Mouse (Mus musculus): ENCODE results near the gene Ankrd26. TPM values are rescaled to one million over a fixed set of nuclear protein-coding genes. Genes with fewer than 3 reads are reported as not detected.
"Not testable (repeated sequence)": the region's sequence is repeated elsewhere in the genome, so short reads cannot be mapped to it uniquely, and the experiment has no call there.

The Ankrd26 gene
- polyA plus RNA-seq (2015; fragmentation: Nextera tagmentation; extraction: Ambion mirVana), result 8.0 and 10.0 TPM in 2 replicates

DNA sequence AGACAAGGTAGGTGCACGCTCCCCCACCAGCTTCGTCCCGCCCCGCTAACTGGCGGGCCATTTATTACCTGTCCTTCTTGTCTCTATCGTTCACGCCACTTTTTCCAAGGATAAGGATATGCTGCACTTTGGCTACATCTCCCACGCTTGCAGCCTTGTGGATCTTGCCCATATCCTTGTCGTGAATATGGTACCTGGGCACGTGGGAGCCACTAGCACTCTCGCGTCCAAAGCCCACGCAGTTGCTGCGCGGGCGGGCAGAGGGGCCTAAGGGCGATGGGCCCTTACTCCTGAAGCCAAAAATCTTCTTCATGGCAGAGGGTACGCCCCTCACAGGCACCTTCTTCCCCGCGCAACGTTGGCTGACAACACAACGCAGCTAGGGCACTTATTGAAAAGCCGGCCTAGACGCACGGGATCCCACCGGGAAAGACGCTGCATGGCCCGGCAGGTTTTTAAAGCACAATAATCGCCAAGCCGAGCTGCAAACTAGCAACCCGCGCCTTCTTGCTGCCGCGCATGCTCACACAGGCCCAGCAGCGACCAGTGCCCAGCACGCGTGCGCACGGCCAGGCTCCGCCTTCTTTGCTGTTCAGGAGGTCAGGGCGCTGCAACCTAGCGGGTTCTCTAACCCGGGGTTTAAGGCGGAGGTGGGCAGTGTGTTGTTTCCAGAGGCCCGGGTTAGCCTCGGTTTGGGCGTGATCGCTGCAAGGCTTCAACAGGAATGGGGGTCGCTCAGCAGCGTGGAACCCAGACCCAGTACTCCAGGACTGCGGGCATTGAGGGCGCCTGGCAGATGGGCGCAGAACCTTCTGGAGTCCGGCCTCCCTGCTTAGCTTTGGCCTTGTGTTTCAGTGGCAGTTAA, at the start of gene Ankrd26:
TSS of gene Ankrd26 (minus strand) at position 482 of the 865 bp plus-strand sequence.
- Histone ChIP-seq H3K27ac (replicated peaks) (peak within 1 kb of the TSS; percentile 74), H3K4me1 (peaks cover 29% of the 10 kb centered on the region), H3K4me2 (peak within 1 kb of the TSS; percentile 95), H3K4me3 (peak within 1 kb of the TSS; percentile 77), H3K9ac (peak within 1 kb of the TSS; percentile 91), H3K27me3 (replicated peaks) (no peaks in the 10 kb centered on the region), H3K9me3 (no peaks in the 10 kb centered on the region), H3K36me3 (peaks cover 23% of the 10 kb centered on the region)
- 5% methylated on average over 54 of the region's 54 CpGs for WGBS
- peak; percentile 74 for ATAC-seq (ENCODE audit: extremely low read depth, insufficient number of reproducible peaks, low FRiP score, low TSS enrichment)

DNA sequence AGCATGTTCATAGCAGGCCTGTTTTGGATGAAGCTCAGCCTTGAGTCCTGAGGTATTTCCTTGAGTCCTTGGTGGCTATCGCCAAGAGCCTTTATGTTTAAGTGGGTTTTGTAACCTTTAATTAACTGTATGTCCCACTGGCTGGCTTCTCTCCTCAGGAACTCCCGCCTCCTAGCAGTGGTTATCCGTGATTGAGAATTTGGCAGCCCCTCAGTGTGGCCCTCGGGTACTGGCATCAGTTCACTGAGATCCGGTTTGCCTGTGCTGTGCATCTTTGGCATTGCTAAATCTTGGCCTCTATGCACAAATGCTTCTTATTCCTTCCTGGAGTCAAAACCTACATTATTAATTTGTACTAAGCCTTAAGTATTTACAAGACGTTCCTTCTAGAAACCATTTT, 46.9 kb upstream of the Ankrd26 start:
- H3K4me1 ChIP-seq, result no peaks in the 10 kb centered on the region
- no peak for ATAC-seq (ENCODE audit: extremely low read depth, insufficient number of reproducible peaks, low FRiP score, low TSS enrichment)
- peaks cover 100% of the 10 kb centered on the region for H3K36me3 ChIP-seq
- H3K27ac ChIP-seq (replicated peaks), result no peak overlapping the region
- 82% methylated on average over 6 of the region's 6 CpGs for WGBS
- no peak overlapping the region for H3K9ac ChIP-seq
- H3K27me3 ChIP-seq (replicated peaks), result no peaks in the 10 kb centered on the region
- H3K4me3 ChIP-seq, result no peak overlapping the region
- H3K9me3 ChIP-seq, result no peaks in the 10 kb centered on the region
- no peak overlapping the region for H3K4me2 ChIP-seq

DNA sequence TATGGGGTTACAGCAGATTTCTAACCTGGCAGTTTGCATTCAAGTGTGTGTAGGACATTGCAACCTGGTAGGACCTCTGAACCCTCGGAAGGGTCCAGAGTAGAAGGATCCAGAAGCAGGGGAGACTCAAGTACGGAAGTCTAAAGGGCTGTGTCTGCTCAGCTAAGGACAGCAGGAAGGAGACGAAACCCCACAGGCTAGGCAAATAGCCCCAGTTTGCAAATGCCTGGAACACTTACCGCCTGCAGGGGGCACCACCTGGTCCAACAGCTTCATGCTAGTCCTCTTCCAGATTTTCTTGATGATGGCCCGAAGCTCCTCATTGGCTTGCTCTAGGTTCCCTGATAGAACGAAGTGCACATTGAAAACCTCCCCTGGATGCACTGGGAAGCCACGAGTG, 43.9 kb upstream of the Ankrd26 start:
- Histone ChIP-seq H3K9me3 (no peaks in the 10 kb centered on the region), H3K27me3 (replicated peaks) (no peaks in the 10 kb centered on the region), H3K36me3 (peaks cover 100% of the 10 kb centered on the region), H3K9ac (no peak overlapping the region), H3K27ac (replicated peaks) (no peak overlapping the region), H3K4me2 (no peak overlapping the region), H3K4me1 (no peaks in the 10 kb centered on the region), H3K4me3 (no peak overlapping the region)
- 65% methylated on average over 7 of the region's 7 CpGs for WGBS
- ATAC-seq (ENCODE audit: extremely low read depth, insufficient number of reproducible peaks, low FRiP score, low TSS enrichment), result no peak

DNA sequence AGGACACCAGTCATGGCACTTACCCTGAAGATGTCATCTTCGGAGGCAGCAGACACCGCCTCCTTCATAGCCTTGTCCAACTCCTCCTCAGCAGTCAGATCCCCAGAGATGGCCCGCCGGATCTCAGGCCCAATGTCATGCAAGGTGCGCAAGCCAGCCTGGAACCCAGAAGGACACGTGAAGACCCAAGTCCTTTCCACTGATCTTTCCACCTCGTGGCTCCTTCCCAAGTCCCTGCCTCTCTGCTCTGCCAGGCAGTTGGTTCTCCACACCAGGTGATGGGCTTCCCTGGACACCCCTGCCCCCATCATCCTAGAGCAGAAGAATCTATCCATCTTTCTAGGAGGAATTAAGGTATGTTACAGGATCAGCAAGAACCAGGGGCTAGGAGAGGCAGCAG, 41.8 kb upstream of the Ankrd26 start:
- peaks cover 95% of the 10 kb centered on the region for H3K36me3 ChIP-seq
- H3K9ac ChIP-seq, result no peak overlapping the region
- H3K4me1 ChIP-seq, result no peaks in the 10 kb centered on the region
- 92% methylated on average over 7 of the region's 7 CpGs for WGBS
- no peak overlapping the region for H3K4me3 ChIP-seq
- H3K9me3 ChIP-seq, result no peaks in the 10 kb centered on the region
- no peak overlapping the region for H3K4me2 ChIP-seq
- no peak overlapping the region for H3K27ac ChIP-seq (replicated peaks)
- no peaks in the 10 kb centered on the region for H3K27me3 ChIP-seq (replicated peaks)
- ATAC-seq (ENCODE audit: extremely low read depth, insufficient number of reproducible peaks, low FRiP score, low TSS enrichment), result no peak

DNA sequence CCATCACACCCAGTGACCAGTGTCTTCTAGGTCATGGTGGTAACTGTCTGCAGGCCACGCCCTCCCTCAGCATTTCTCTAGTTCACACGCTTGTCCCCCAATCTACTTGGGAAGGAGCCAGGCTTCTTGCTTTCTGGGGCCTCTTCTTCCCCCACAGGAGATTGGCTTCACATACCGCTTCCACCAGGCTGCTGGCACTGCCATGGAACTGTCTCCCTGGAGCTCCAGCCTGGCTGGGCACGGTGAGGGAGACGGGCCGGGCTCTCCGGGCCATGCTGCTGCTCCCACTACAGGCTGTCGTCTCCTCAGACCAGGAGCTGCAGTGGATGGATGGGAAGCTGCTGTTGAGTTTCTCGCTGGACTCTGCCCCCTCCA, 33.6 kb upstream of the Ankrd26 start:
- WGBS, result 61% methylated on average over 9 of the region's 9 CpGs
- peak overlapping the region; percentile 37; the same call in 1 of the 2 replicates for H3K9ac ChIP-seq
- H3K4me2 ChIP-seq, result no peak overlapping the region
- peaks cover 24% of the 10 kb centered on the region for H3K27me3 ChIP-seq (replicated peaks)
- no peaks in the 10 kb centered on the region for H3K9me3 ChIP-seq
- no peak for ATAC-seq (ENCODE audit: extremely low read depth, insufficient number of reproducible peaks, low FRiP score, low TSS enrichment)
- H3K4me3 ChIP-seq, result no peak overlapping the region
- H3K36me3 ChIP-seq, result peaks cover 90% of the 10 kb centered on the region
- 0 out of 2 replicates have a peak overlapping the region, but pooled peaks have one; percentile 28 for H3K27ac ChIP-seq (replicated peaks)
- H3K4me1 ChIP-seq, result peaks cover 18% of the 10 kb centered on the region

DNA sequence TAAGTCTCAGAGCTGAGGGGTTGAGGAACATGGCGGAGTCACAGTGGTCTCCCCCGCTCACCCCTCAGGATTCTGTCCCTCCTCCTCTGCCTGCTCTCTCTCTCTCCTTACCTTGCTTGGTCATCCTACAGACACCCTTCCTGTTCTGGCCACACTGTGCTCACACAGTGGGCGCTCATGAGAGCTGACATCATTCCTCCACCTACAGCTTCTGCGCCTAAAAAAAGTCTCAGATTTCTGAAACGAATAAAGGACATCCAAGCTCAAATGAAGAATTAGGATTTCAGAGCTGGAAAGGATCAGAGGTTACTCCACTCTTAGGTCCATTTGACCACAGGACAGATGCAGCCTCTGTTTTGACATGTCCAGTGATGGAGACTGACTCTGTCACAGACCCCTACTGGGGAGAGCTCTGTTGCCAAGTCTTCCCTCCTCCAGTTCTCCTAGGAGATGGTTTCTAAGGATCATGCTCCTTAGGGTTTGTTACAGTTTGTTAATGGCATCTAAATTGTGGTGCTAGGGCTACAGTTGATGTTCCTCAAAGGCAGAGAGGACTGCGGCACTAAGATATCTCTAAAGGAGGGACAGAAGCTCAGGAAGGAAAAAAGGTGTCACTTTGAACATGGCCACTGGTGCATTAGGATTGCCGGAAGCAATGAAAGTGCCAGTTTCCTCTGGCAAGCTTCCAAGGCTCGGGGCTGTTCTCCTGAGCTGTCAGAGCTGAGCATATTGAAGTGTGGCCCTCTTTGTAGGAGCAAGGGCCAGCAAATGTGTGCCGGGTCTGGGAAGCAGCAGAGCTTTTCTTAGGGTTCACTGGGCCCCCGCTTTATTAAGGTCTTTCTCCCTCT, 33.0 kb upstream of the Ankrd26 start:
- H3K9ac ChIP-seq, result no peak overlapping the region
- H3K36me3 ChIP-seq, result peaks cover 87% of the 10 kb centered on the region

DNA sequence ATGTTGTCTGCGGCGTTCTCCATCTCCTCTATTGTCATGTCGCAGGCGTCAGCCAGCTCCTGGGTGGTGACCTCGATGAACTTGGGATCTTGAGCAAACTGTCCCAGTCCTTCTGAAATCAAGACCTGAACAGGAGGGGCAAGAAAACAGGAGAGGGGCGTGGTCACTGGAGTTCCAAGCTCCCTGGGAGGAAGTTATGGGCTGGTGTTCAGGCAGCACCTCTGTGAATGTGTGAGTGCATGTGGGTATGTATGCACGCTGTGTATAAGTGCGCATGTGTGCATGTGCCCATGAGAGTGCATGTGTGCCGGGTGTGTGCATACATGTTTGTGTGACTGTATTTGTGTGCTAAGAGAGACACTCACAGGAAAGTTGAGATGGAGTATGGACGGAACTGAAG, 32.0 kb upstream of the Ankrd26 start:
- Histone ChIP-seq H3K9me3 (no peaks in the 10 kb centered on the region), H3K4me2 (peak overlapping the region; percentile 68), H3K4me3 (peak overlapping the region; percentile 44), H3K36me3 (peaks cover 88% of the 10 kb centered on the region), H3K27me3 (replicated peaks) (peaks cover 24% of the 10 kb centered on the region), H3K9ac (peak overlapping the region; percentile 41), H3K27ac (replicated peaks) (no peak overlapping the region), H3K4me1 (peaks cover 18% of the 10 kb centered on the region)
- ATAC-seq (ENCODE audit: extremely low read depth, insufficient number of reproducible peaks, low FRiP score, low TSS enrichment), result no peak
- WGBS, result 46% methylated on average over 10 of the region's 10 CpGs

More for the DNA sequence above, 33.0 kb upstream of the Ankrd26 start:
- ATAC-seq (ENCODE audit: extremely low read depth, insufficient number of reproducible peaks, low FRiP score, low TSS enrichment), result no peak
- no peak overlapping the region for H3K4me2 ChIP-seq
- H3K9me3 ChIP-seq, result no peaks in the 10 kb centered on the region
- peaks cover 18% of the 10 kb centered on the region for H3K4me1 ChIP-seq
- no peak overlapping the region for H3K4me3 ChIP-seq
- H3K27me3 ChIP-seq (replicated peaks), result peaks cover 24% of the 10 kb centered on the region
- WGBS, result 67% methylated on average over 10 of the region's 10 CpGs
- 0 out of 2 replicates have a peak overlapping the region, but pooled peaks have one; percentile 28 for H3K27ac ChIP-seq (replicated peaks)

DNA sequence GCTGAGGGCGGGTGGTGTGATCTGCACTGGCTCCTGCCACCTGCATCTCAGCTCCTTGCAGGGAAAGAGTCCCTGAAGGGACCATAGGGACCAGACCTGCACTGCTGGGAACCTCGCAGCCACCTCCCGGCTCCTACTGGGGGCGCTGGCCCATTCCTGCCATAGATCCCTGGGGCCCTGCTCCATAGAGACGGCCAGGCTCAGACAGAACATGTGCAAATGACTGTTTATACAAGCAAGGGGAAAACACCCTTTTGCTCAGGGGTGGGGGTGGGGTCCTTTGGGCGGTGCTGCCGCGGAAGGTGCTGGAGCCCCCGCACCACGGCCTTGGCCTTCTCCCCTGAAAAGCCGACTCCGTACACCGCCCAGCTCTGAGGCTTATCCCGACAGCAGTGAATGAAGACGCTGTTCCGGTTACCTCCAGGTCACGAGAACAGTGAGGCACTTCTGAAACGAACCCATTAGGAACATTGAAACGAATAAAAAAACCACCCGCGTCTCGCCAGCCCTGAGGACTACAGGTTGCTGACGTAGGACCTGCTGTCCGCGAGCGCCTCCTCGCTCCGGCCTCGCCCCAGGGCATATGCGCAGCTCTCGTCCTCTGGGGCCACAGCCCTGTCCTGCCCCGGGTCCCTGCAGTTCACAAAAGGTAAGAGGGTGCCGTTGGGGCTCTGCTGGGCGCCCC, 31.5 kb upstream of the Ankrd26 start:
- 25% methylated on average over 34 of the region's 34 CpGs for WGBS
- no peak for ATAC-seq (ENCODE audit: extremely low read depth, insufficient number of reproducible peaks, low FRiP score, low TSS enrichment)
- peak overlapping the region; percentile 44 for H3K4me3 ChIP-seq
- peaks cover 85% of the 10 kb centered on the region for H3K36me3 ChIP-seq
- H3K4me2 ChIP-seq, result peak overlapping the region; percentile 68
- no peaks in the 10 kb centered on the region for H3K9me3 ChIP-seq
- H3K9ac ChIP-seq, result peak overlapping the region; percentile 41
- no peak overlapping the region for H3K27ac ChIP-seq (replicated peaks)
- peaks cover 24% of the 10 kb centered on the region for H3K27me3 ChIP-seq (replicated peaks)
- peaks cover 18% of the 10 kb centered on the region for H3K4me1 ChIP-seq

DNA sequence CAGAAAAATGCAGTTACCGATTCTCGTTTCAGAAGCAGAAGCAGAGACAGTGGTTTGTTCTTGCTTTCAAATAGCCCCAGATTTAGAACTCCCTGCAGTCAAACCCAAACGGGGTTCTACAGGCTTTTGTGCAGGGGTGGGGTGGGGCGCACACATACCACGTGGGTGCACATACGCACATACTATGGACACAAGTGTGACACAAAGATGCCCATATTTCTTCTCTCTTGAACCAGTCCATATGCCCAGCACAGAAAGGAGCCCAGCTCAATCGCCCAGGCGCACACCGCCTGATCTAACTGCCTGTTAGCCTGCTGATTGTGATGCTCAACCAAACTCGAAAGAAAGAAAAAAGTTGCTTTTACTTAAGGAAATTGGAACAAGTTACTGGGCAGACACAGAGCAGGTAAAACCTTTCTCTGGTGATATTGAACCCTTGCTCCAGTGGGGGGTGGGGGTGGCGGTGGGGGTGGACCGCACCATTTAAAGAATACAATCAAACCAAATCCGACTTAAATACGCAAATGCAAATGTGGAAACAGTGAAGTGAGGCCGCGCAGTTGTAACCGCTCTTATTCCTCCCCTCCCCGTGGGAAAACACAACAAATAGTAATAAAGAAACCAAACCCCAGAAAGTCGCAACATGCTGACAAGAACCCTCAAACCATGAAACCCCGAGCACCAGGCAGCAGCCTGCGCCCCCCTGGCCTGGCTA, 30.8 kb upstream of the Ankrd26 start:
- WGBS, result 54% methylated on average over 21 of the region's 21 CpGs
- Histone ChIP-seq H3K36me3 (peaks cover 79% of the 10 kb centered on the region), H3K4me3 (peak overlapping the region; percentile 44), H3K9ac (peak overlapping the region; percentile 41), H3K9me3 (no peaks in the 10 kb centered on the region), H3K27ac (replicated peaks) (no peak overlapping the region), H3K4me2 (peak overlapping the region; percentile 68), H3K27me3 (replicated peaks) (peaks cover 24% of the 10 kb centered on the region), H3K4me1 (peaks cover 18% of the 10 kb centered on the region)
- ATAC-seq (ENCODE audit: extremely low read depth, insufficient number of reproducible peaks, low FRiP score, low TSS enrichment), result no peak

DNA sequence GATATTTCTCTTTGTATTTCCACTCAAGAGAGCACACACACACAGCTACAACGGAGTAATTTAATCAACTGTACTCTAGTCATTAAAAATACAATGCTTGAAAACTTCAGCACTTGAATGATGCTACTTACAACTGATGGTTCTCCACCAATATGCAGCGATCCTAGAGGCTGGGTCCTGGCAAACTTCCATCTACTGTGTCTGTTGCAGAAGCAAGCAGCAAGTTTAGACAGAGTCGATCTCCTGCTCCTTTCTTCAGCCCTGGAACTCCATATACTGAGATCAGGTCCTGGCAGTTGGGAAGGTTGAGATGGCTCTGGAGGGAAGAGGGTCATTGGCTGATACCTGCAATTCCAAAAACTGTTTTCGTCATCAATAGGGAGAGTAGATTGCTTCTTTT, 16.7 kb upstream of the Ankrd26 start:
- H3K4me3 ChIP-seq; H3K27me3 ChIP-seq (replicated peaks); H3K9me3 ChIP-seq; H3K4me2 ChIP-seq; H3K4me1 ChIP-seq; H3K36me3 ChIP-seq; H3K27ac ChIP-seq (replicated peaks); ATAC-seq (ENCODE audit: extremely low read depth, insufficient number of reproducible peaks, low FRiP score, low TSS enrichment); H3K9ac ChIP-seq: not testable (repeated sequence)
- 68% methylated on average over 4 of the region's 4 CpGs for WGBS
